Comparison of ENCODE assay signal across 10 mouse cellular contexts in genomic region chr7:35392935-35393334, GRCm38 (mm10). TPM values are rescaled to one million over a fixed set of nuclear protein-coding genes. Genes with fewer than 3 reads are reported as not detected.
DNase-seq lines count a peak whose midpoint lies in the region; ATAC-seq and TF ChIP-seq lines count a peak whose summit lies in the region.
"Had no signal": no experiment of that assay in that cellular context is flagged by ENCODE, and none has a peak within 500 bp of the region (broad histone marks: within the 10 kb centered on the region; RNA-seq: fewer than 3 reads in every experiment).

No protein-coding gene starts in this region.

- H3K9ac ChIP-seq in liver, adult 2 months (ENCODE audit: low read depth, low read length) = no peak overlapping the region
- H3K9ac ChIP-seq in liver, embryonic 12.5 days = no peak overlapping the region
- H3K9ac ChIP-seq: neural tube, embryonic 13.5 days had no signal

- H3K79me2 ChIP-seq in liver, adult 2 months (ENCODE audit: control insufficient read depth, insufficient read depth, low read length) = no peaks in the 10 kb centered on the region

- no peak for TF ChIP-seq POLR2A in liver, adult 2 months (IDR thresholded peaks at IDR 0.05; ENCODE audit: extremely low read depth, insufficient read depth, low read length)

- no peak overlapping the region for H3K27ac ChIP-seq in liver, adult 2 months (replicated peaks; ENCODE audit: insufficient read depth, low read depth, low read length)
- H3K27ac ChIP-seq in liver, embryonic 12.5 days = no peak overlapping the region
- H3K27ac ChIP-seq: neural tube, embryonic 13.5 days had no signal

- H3K36me3 ChIP-seq in liver, adult 2 months (ENCODE audit: control insufficient read depth, insufficient read depth, low read length) = no peaks in the 10 kb centered on the region; the same call in 1 of the 2 replicates
- peaks cover 41% of the 10 kb centered on the region for H3K36me3 ChIP-seq in liver, embryonic 12.5 days

- WGBS in liver, adult 2 months = 62% methylated on average over 5 of the region's 5 CpGs
- 63% methylated on average over 5 of the region's 5 CpGs for WGBS in liver, embryonic 12.5 days (ENCODE audit: insufficient replicate concordance)

- peaks cover 6% of the 10 kb centered on the region; the same call in 1 of the 2 replicates for H3K4me1 ChIP-seq in liver, adult 2 months (ENCODE audit: control insufficient read depth, insufficient read depth, low read length)
- H3K4me1 ChIP-seq in liver, embryonic 12.5 days = peaks cover 23% of the 10 kb centered on the region

- ATAC-seq in liver, embryonic 12.5 days = no peak

- no peak for TF ChIP-seq CTCF in liver, adult 2 months (IDR thresholded peaks at IDR 0.05; ENCODE audit: low read depth, low read length)

- H3K4me2 ChIP-seq in liver, embryonic 12.5 days = no peak overlapping the region
- H3K4me2 ChIP-seq: neural tube, embryonic 13.5 days had no signal

- H3K9me3 ChIP-seq in liver, embryonic 12.5 days (replicated peaks) = no peaks in the 10 kb centered on the region
- H3K9me3 ChIP-seq: G1E; neural tube, embryonic 13.5 days had no signal

- H3K4me3 ChIP-seq in liver, adult 2 months (ENCODE audit: insufficient read depth, low read depth, low read length) = no peak overlapping the region
- no peak overlapping the region for H3K4me3 ChIP-seq in liver, embryonic 12.5 days
- H3K4me3 ChIP-seq: neural tube, embryonic 13.5 days had no signal

- H3K27me3 ChIP-seq in liver, adult 2 months (ENCODE audit: control insufficient read depth, insufficient read depth, low read length) = no peaks in the 10 kb centered on the region
- no peaks in the 10 kb centered on the region for H3K27me3 ChIP-seq in liver, embryonic 12.5 days (replicated peaks)
- H3K27me3 ChIP-seq: neural tube, embryonic 13.5 days had no signal

- peak; percentile 73 to 79 for DNase-seq in cerebellum, postnatal 14 days
- DNase-seq in cerebellum, postnatal 4 days (ENCODE audit: low spot score in 2 of 2) = no peak
- peak; percentile 48 for DNase-seq in liver, adult 2 months (ENCODE audit: extremely low read depth, low read depth, low spot score)
- DNase-seq in embryo, embryonic 9.5 days (ENCODE audit: extremely low spot score) = peak; percentile 42
- DNase-seq in retina, embryonic 14.5 days (ENCODE audit: low spot score) = peak; percentile 55
- DNase-seq in spleen, postnatal 36 days (ENCODE audit: low spot score in 2 of 2) = no peak
- DNase-seq in left cerebral cortex, adult 11 months (ENCODE audit: low spot score) = no peak

RNA-seq across cellular contexts. Expression of gene Faap24, which starts 3.7 kb away (rescaled TPM):
- total RNA-seq in liver, adult 2 months (2014; rRNA removed) = 0.81 and 1.0 TPM in 2 replicates
- 1.8 and 2.1 TPM in 2 replicates for polyA plus RNA-seq in liver, adult 2 months (2012; rRNA removed)
- 34.4 and 34.7 TPM in 2 replicates for polyA plus RNA-seq in liver, embryonic 12.5 days (2016; fragmentation: Nextera tagmentation; extraction: Ambion mirVana)

RNA-seq across cellular contexts. Expression of gene Cep89, which starts 3.9 kb away (rescaled TPM):
- 3.2 TPM in 2 replicates for total RNA-seq in liver, adult 2 months (2014; rRNA removed)
- polyA plus RNA-seq in liver, adult 2 months (2012; rRNA removed) = 3.3 and 5.0 TPM in 2 replicates
- 25.5 and 25.9 TPM in 2 replicates for polyA plus RNA-seq in liver, embryonic 12.5 days (2016; fragmentation: Nextera tagmentation; extraction: Ambion mirVana)

RNA-seq across cellular contexts. Expression of gene Slc7a9, which starts 55.7 kb away (rescaled TPM):
- not detected in 2 replicates for total RNA-seq in liver, adult 2 months (2014; rRNA removed)
- 0.06 TPM in 1 of 2 replicates, not detected in the other for polyA plus RNA-seq in liver, adult 2 months (2012; rRNA removed)
- polyA plus RNA-seq in liver, embryonic 12.5 days (2016; fragmentation: Nextera tagmentation; extraction: Ambion mirVana) = 2.2 and 3.2 TPM in 2 replicates
- polyA plus RNA-seq: G1E; neural tube, embryonic 13.5 days had no signal

RNA-seq across cellular contexts. Expression of gene Rhpn2, which starts 59.0 kb away (rescaled TPM):
- 14.0 and 18.5 TPM in 2 replicates for total RNA-seq in liver, adult 2 months (2014; rRNA removed)
- polyA plus RNA-seq in liver, adult 2 months (2012; rRNA removed) = 6.8 and 6.9 TPM in 2 replicates
- polyA plus RNA-seq in liver, embryonic 12.5 days (2016; fragmentation: Nextera tagmentation; extraction: Ambion mirVana) = 4.6 and 5.5 TPM in 2 replicates

Comparison
In these comparisons a context has a peak if more than half of its experiments do, and no peak if none do; other contexts are left out.
1. DNase-seq: peak in cerebellum, postnatal 14 days (2 of 2), liver, adult 2 months (single experiment), embryo, embryonic 9.5 days (single experiment) and retina, embryonic 14.5 days (single experiment); none in cerebellum, postnatal 4 days (0 of 2), spleen, postnatal 36 days (0 of 2) and left cerebral cortex, adult 11 months (single experiment).
2. RNA of gene Faap24, which starts 3.7 kb away (polyA plus RNA-seq): 34.4 to 34.7 TPM in liver, embryonic 12.5 days; 1.8 to 2.1 TPM in liver, adult 2 months; every median in the first group is over 10 times any median in the second.